Comparison of ENCODE assay signal across 24 mouse cellular contexts in the genomic region with DNA sequence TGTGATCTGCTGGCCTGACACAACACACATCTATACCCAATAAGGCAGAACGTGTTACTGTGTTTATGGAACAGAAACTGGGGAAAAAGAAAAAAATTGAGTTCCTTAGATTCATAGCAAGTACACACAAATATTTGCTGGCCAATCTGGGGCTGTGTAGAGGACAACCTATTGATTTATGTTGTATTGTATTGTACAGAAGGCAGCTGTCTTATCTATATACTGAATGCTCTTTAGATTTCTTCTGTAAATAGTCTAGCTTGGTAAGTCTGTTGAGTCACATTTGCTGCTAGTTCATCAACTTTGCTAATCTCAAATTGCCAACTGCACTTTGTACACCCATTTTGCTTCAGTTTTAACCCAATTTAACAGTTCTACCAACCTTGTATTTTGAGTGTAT. TPM values are rescaled to one million over a fixed set of nuclear protein-coding genes. Genes with fewer than 3 reads are reported as not detected.
A peak's percentile ranks its signal among the peaks of the same experiment; 100 is the strongest.
DNase-seq lines count a peak whose midpoint lies in the region; ATAC-seq and TF ChIP-seq lines count a peak whose summit lies in the region.
"Had no signal": no experiment of that assay in that cellular context is flagged by ENCODE, and none has a peak within 500 bp of the region (broad histone marks: within the 10 kb centered on the region; RNA-seq: fewer than 3 reads in every experiment).

No protein-coding gene starts in this region.

- peaks cover 17% of the 10 kb centered on the region for H3K79me2 ChIP-seq in liver, adult 2 months (ENCODE audit: control insufficient read depth, insufficient read depth, low read length)

- H3K27ac ChIP-seq in liver, adult 2 months (replicated peaks; ENCODE audit: insufficient read depth, low read depth, low read length), result peak overlapping the region; percentile 71
- no peak overlapping the region for H3K27ac ChIP-seq in intestine, postnatal 0 days (ENCODE audit: low read depth, low read length)
- H3K27ac ChIP-seq in hindbrain, embryonic 13.5 days, result no peak overlapping the region
- H3K27ac ChIP-seq: embryonic facial prominence, embryonic 12.5 days; embryonic facial prominence, embryonic 15.5 days; gastrocnemius, adult 2 months; heart, embryonic 15.5 days; hindbrain, embryonic 15.5 days had no signal

- no peak for TF ChIP-seq CTCF in liver, adult 2 months (IDR thresholded peaks at IDR 0.05; ENCODE audit: low read depth, low read length)
- TF ChIP-seq CTCF in intestine, postnatal 0 days (IDR thresholded peaks at IDR 0.05; ENCODE audit: low read depth), result no peak

- no peaks in the 10 kb centered on the region for H3K9me3 ChIP-seq in intestine, postnatal 0 days (ENCODE audit: control insufficient read depth)
- H3K9me3 ChIP-seq in hindbrain, embryonic 13.5 days, result no peaks in the 10 kb centered on the region
- H3K9me3 ChIP-seq: embryonic facial prominence, embryonic 12.5 days; embryonic facial prominence, embryonic 15.5 days; heart, embryonic 12.5 days; heart, embryonic 15.5 days; hindbrain, embryonic 15.5 days had no signal

- H3K4me1 ChIP-seq in liver, adult 2 months (ENCODE audit: control insufficient read depth, insufficient read depth, low read length), result peaks cover 17% of the 10 kb centered on the region
- H3K4me1 ChIP-seq in intestine, postnatal 0 days (replicated peaks; ENCODE audit: control insufficient read depth, insufficient read depth, low read length), result no peaks in the 10 kb centered on the region
- peaks cover 3% of the 10 kb centered on the region; the same call in 1 of the 2 replicates for H3K4me1 ChIP-seq in hindbrain, embryonic 13.5 days (replicated peaks)
- H3K4me1 ChIP-seq: embryonic facial prominence, embryonic 15.5 days; heart, embryonic 12.5 days; heart, embryonic 15.5 days; hindbrain, embryonic 15.5 days had no signal

- peak; percentile 87 for DNase-seq in liver, adult 2 months (ENCODE audit: extremely low read depth, low read depth, low spot score)
- no peak for DNase-seq in liver
- peak; percentile 10 for DNase-seq in adipocyte (ENCODE audit: low spot score)
- DNase-seq in cerebellum, postnatal 14 days, result no peak
- DNase-seq: adrenal gland, postnatal 10 days; adrenal gland, postnatal 36 days; cerebellum, adult 18-20 months; cerebellum, adult 9-10 months; cerebellum, postnatal 25 days; forebrain, postnatal 0 days; gastrocnemius, adult 2 months; gastrocnemius, postnatal 14 days; heart, postnatal 10 days; heart, postnatal 4 days had no signal

- no peak for ATAC-seq in intestine, postnatal 0 days
- no peak for ATAC-seq in hindbrain, embryonic 13.5 days (ENCODE audit: low FRiP score)
- ATAC-seq: activated CD4-positive, CD25-positive, alpha-beta regulatory T cell, adult 4 months; forebrain, embryonic 14.5 days; forebrain, postnatal 0 days had no signal

- no peak overlapping the region for H3K9ac ChIP-seq in liver, adult 2 months (ENCODE audit: low read depth, low read length)
- H3K9ac ChIP-seq in intestine, postnatal 0 days (ENCODE audit: low read depth, low read length), result no peak overlapping the region
- no peak overlapping the region for H3K9ac ChIP-seq in hindbrain, embryonic 13.5 days
- H3K9ac ChIP-seq: embryonic facial prominence, embryonic 12.5 days; embryonic facial prominence, embryonic 15.5 days; forebrain, postnatal 0 days; heart, embryonic 12.5 days; heart, embryonic 15.5 days; hindbrain, embryonic 15.5 days had no signal

- no peak overlapping the region for H3K4me3 ChIP-seq in liver, adult 2 months (ENCODE audit: insufficient read depth, low read depth, low read length)
- H3K4me3 ChIP-seq in intestine, postnatal 0 days (ENCODE audit: low read depth, low read length), result no peak overlapping the region
- no peak overlapping the region for H3K4me3 ChIP-seq in hindbrain, embryonic 13.5 days
- H3K4me3 ChIP-seq: embryonic facial prominence, embryonic 12.5 days; embryonic facial prominence, embryonic 15.5 days; gastrocnemius, adult 2 months; heart, embryonic 12.5 days; heart, embryonic 15.5 days; hindbrain, embryonic 15.5 days had no signal

- H3K36me3 ChIP-seq in liver, adult 2 months (ENCODE audit: control insufficient read depth, insufficient read depth, low read length), result no peaks in the 10 kb centered on the region
- no peaks in the 10 kb centered on the region for H3K36me3 ChIP-seq in intestine, postnatal 0 days (ENCODE audit: control insufficient read depth, insufficient read depth)
- no peaks in the 10 kb centered on the region for H3K36me3 ChIP-seq in hindbrain, embryonic 13.5 days
- H3K36me3 ChIP-seq: embryonic facial prominence, embryonic 12.5 days; embryonic facial prominence, embryonic 15.5 days; heart, embryonic 12.5 days; heart, embryonic 15.5 days; hindbrain, embryonic 15.5 days had no signal

- WGBS in liver, adult 2 months, result 14% methylated on average over 1 of the region's 1 CpGs
- 27% methylated on average over 1 of the region's 1 CpGs for WGBS in intestine, postnatal 0 days
- WGBS in hindbrain, embryonic 13.5 days, result 66% methylated on average over 1 of the region's 1 CpGs

- H3K4me2 ChIP-seq in intestine, postnatal 0 days (replicated peaks; ENCODE audit: low read depth), result peak overlapping the region; percentile 24; the same call in 1 of the 2 replicates
- no peak overlapping the region for H3K4me2 ChIP-seq in hindbrain, embryonic 13.5 days
- H3K4me2 ChIP-seq: embryonic facial prominence, embryonic 15.5 days; heart, embryonic 12.5 days; heart, embryonic 15.5 days; hindbrain, embryonic 15.5 days had no signal

- TF ChIP-seq POLR2A in liver, adult 2 months (IDR thresholded peaks at IDR 0.05; ENCODE audit: extremely low read depth, insufficient read depth, low read length), result no peak

- no peaks in the 10 kb centered on the region for H3K27me3 ChIP-seq in liver, adult 2 months (ENCODE audit: control insufficient read depth, insufficient read depth, low read length)
- no peaks in the 10 kb centered on the region for H3K27me3 ChIP-seq in intestine, postnatal 0 days (replicated peaks; ENCODE audit: control insufficient read depth, insufficient read depth, low read length)
- no peaks in the 10 kb centered on the region for H3K27me3 ChIP-seq in hindbrain, embryonic 13.5 days
- H3K27me3 ChIP-seq: embryonic facial prominence, embryonic 12.5 days; embryonic facial prominence, embryonic 15.5 days; heart, embryonic 12.5 days; heart, embryonic 15.5 days; hindbrain, embryonic 15.5 days had no signal

RNA-seq across cellular contexts. Expression of a gene that starts 7.5 kb away (rescaled TPM):
- total RNA-seq in liver, adult 2 months (2014; rRNA removed), result 35.7 and 44.2 TPM in 2 replicates
- polyA plus RNA-seq in liver, adult 2 months (2012; rRNA removed), result 8.6 and 12.2 TPM in 2 replicates
- polyA plus RNA-seq in intestine, postnatal 0 days (2015; fragmentation: Nextera tagmentation; extraction: Ambion mirVana), result 0.26 and 0.30 TPM in 2 replicates
- 1.1 and 1.3 TPM in 2 replicates for polyA plus RNA-seq in hindbrain, embryonic 13.5 days (2015; fragmentation: Nextera tagmentation; extraction: Ambion mirVana)
- total RNA-seq: common myeloid progenitor, adult 5-6 weeks had no signal
- polyA plus RNA-seq: activated CD4-positive, CD25-positive, alpha-beta regulatory T cell, adult 4 months had no signal

Comparison
In these comparisons a context has a peak if more than half of its experiments do, and no peak if none do; other contexts are left out.
1. DNase-seq: peak in liver, adult 2 months (single experiment) and adipocyte (single experiment); none in liver (single experiment) and cerebellum, postnatal 14 days (0 of 2).